Mouse (Mus musculus) midbrain, postnatal 0 days (tissue): ENCODE results near the gene Olfr818. TPM values are rescaled to one million over a fixed set of nuclear protein-coding genes. Genes with fewer than 3 reads are reported as not detected.
"Not testable (repeated sequence)": the region's sequence is repeated elsewhere in the genome, so short reads cannot be mapped to it uniquely, and the experiment has no call there.

Experiments
- ATAC-seq: fragments of 200-750 bp; cut with Nextera tagmentation; 2 replicates; pipeline ENCODE4 v1.8.0; 2017; ENCODE audit warnings: moderate number of reproducible peaks, mild to moderate bottlenecking, moderate TSS enrichment, moderate library complexity; ENCODE audit not compliant: low FRiP score
- DNase-seq: peaks from one replicate; pipeline ENCODE4 v3.0.0-alpha.2; 2015; ENCODE audit warnings: low spot score
- H3K27ac ChIP-seq: fragments of 300-500 bp; sonication (generic); 2 replicates; pipeline ENCODE4 v1.5.1; 2014; ENCODE audit warnings: low read depth, mild to moderate bottlenecking, low read length, mixed read lengths
- H3K27me3 ChIP-seq: fragments of 300-500 bp; sonication (generic); 2 replicates; pipeline ENCODE4 v1.6.1; 2014; ENCODE audit warnings: low read length, control low read depth, mixed read lengths; ENCODE audit not compliant: insufficient read depth
- H3K36me3 ChIP-seq: fragments of 300-500 bp; sonication (generic); 2 replicates; pipeline ENCODE4 v1.6.1; 2014; ENCODE audit warnings: low read length, control low read depth, mixed read lengths; ENCODE audit not compliant: insufficient read depth
- H3K4me1 ChIP-seq: fragments of 300-500 bp; sonication (generic); 2 replicates; pipeline ENCODE4 v1.6.1; 2014; ENCODE audit warnings: mild to moderate bottlenecking, control low read depth, antibody characterized with exemption, low read length, mixed read lengths; ENCODE audit not compliant: insufficient read depth
- H3K4me2 ChIP-seq: fragments of 300-500 bp; sonication (generic); 2 replicates; pipeline ENCODE4 v1.6.1; 2014; ENCODE audit warnings: low read depth, mild to moderate bottlenecking, low read length, mixed read lengths; ENCODE audit not compliant: poor library complexity, severe bottlenecking
- H3K4me3 ChIP-seq: fragments of 300-500 bp; sonication (generic); 2 replicates; pipeline ENCODE4 v1.5.1; 2014; ENCODE audit warnings: low read depth, mild to moderate bottlenecking, low read length, moderate library complexity
- H3K9ac ChIP-seq: fragments of 300-500 bp; sonication (generic); replicated peaks from 2 replicates; pipeline ENCODE4 v1.6.1; 2014; ENCODE audit warnings: mild to moderate bottlenecking, low read length, moderate library complexity, mixed read lengths; ENCODE audit not compliant: poor library complexity, severe bottlenecking
- H3K9me3 ChIP-seq: fragments of 300-500 bp; sonication (generic); 2 replicates; pipeline ENCODE4 v1.6.1; 2016; ENCODE audit warnings: low read length, control low read depth
- CTCF ChIP-seq: IDR thresholded peaks from 2 replicates; pipeline ENCODE4 v1.5.1; 2016; ENCODE audit warnings: antibody characterized with exemption, mild to moderate bottlenecking
- WGBS: fragments of 180-500 bp; shearing (Covaris S2); extraction: QIAGEN DNeasy Blood & Tissue Kit; methylation state at CpG from one replicate; pipeline ENCODE4 v1.1.7; 2014; 5-methylcytosine and 5-hydroxymethylcytosine counted together
- polyA plus RNA-seq: library from polyadenylated mRNA; unstranded; fragments of >200 nt; fragmentation: Nextera tagmentation; extraction: Ambion mirVana; gene quantifications from 2 replicates; pipeline ENCODE4 v1.2.1, GENCODE M21; 2015
- total RNA-seq: library from RNA; depleted of rRNA; stranded (reverse); fragments of >200 nt; gene quantifications from 2 replicates; pipeline ENCODE4 v1.2.3, GENCODE M21; 2014; rRNA removed

Olfr818 gene
- total RNA-seq (not detected in 2 replicates), polyA plus RNA-seq (not detected in 2 replicates)

DNA sequence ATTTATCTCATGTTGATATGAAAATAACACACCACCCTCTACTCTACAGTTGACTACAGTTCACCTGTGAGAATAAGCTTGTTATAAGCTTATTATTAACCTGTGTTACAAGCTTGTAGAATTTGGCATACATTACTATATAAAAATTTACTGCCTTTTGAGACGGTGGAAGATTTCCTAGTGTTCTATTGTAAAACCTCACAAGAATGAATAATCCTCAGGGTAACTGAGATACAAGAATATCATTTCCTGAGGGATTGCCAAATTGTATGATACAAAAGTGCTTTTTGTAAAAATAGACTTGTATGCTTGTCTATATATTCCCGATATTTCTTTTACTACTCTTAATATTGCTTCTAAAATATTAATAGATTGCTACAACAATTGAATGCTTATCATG lies at the start of gene Olfr818:
TSS of gene Olfr818 (minus strand) at position 101 of the 400 bp plus-strand sequence.
- H3K4me3 ChIP-seq = no peak within 1 kb of the TSS
- no peaks in the 10 kb centered on the region for H3K27me3 ChIP-seq
- H3K27ac ChIP-seq = no peak within 1 kb of the TSS
- no peaks in the 10 kb centered on the region for H3K36me3 ChIP-seq
- TF ChIP-seq CTCF = no peak
- DNase-seq (no peak), ATAC-seq (no peak)
- H3K4me2 ChIP-seq = no peak within 1 kb of the TSS
- 79% methylated on average over 2 of the region's 2 CpGs for WGBS
- no peaks in the 10 kb centered on the region for H3K4me1 ChIP-seq
- H3K9ac ChIP-seq = no peak within 1 kb of the TSS
- H3K9me3 ChIP-seq = no peaks in the 10 kb centered on the region

DNA sequence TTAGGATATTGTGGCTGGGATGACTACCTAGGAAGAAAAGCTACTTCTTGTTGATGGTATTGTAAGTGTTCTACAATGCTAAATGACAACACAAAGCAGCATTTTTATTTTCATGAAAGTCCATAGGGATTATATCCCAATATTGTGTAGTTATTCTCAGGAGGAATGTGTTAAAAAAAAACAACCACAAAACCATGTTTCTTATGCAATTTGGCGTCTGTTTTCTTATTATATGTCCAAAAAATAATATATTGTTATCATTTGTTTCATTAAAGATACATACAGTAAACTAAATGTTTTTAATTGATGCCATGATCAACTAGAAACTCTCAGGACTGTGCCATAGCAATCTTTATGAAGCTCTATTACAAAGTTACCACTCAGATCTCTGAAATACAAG lies 36.1 kb upstream of the Olfr818 start, which contains the start of gene Gm10310:
TSS of gene Gm10310 (minus strand) at position 101 of the 400 bp plus-strand sequence.
- not testable (repeated sequence) for DNase-seq, H3K27ac ChIP-seq, H3K27me3 ChIP-seq, ATAC-seq, H3K4me2 ChIP-seq, H3K9me3 ChIP-seq, H3K4me3 ChIP-seq, H3K4me1 ChIP-seq, H3K36me3 ChIP-seq, H3K9ac ChIP-seq
- WGBS = no CpG with 5 or more reads among the region's 1 CpGs

DNA sequence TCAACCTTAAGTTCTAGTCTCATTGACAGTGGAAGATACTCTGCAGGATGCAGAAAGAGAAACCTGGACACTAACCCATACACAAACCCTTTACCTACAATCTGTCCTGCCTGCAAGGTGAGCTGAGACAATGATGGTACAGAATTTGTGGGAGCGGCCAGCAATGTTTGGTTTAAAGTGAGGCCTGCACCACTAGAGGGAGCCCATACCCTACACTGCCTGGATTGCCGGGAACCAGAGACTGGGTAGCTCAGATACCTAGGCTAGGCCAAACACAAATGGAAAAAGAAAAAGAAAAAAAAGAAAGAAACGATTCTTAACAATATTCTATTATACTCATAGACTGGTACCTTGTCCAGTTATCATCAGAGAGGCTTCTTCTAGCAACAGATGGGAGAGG lies 33.0 kb upstream of the Olfr818 start:
- not testable (repeated sequence) for H3K9me3 ChIP-seq, DNase-seq
- WGBS = no CpG with 5 or more reads among the region's 3 CpGs

DNA sequence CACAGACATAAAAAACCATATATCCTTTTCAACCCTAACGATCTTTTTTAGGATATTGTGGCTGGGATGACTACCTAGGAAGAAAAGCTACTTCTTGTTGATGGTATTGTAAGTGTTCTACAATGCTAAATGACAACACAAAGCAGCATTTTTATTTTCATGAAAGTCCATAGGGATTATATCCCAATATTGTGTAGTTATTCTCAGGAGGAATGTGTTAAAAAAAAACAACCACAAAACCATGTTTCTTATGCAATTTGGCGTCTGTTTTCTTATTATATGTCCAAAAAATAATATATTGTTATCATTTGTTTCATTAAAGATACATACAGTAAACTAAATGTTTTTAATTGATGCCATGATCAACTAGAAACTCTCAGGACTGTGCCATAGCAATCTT lies 27.1 kb upstream of the Olfr818 start, which contains the start of gene Olfr247:
TSS of gene Olfr247 (minus strand) at position 101 of the 400 bp plus-strand sequence.
- H3K4me1 ChIP-seq, H3K4me2 ChIP-seq, H3K36me3 ChIP-seq, H3K9me3 ChIP-seq, H3K27ac ChIP-seq, H3K4me3 ChIP-seq, ATAC-seq, DNase-seq, H3K27me3 ChIP-seq, H3K9ac ChIP-seq: not testable (repeated sequence)
- WGBS = no CpG with 5 or more reads among the region's 2 CpGs

More for the DNA sequence above, 33.0 kb upstream of the Olfr818 start:
- H3K9ac ChIP-seq, H3K4me3 ChIP-seq, H3K27me3 ChIP-seq, H3K27ac ChIP-seq, H3K4me1 ChIP-seq, H3K36me3 ChIP-seq, H3K4me2 ChIP-seq, ATAC-seq: not testable (repeated sequence)

DNA sequence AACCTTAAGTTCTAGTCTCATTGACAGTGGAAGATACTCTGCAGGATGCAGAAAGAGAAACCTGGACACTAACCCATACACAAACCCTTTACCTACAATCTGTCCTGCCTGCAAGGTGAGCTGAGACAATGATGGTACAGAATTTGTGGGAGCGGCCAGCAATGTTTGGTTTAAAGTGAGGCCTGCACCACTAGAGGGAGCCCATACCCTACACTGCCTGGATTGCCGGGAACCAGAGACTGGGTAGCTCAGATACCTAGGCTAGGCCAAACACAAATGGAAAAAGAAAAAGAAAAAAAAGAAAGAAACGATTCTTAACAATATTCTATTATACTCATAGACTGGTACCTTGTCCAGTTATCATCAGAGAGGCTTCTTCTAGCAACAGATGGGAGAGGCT lies 24.1 kb upstream of the Olfr818 start:
- not testable (repeated sequence) for ATAC-seq, H3K4me1 ChIP-seq
- no CpG with 5 or more reads among the region's 3 CpGs for WGBS

DNA sequence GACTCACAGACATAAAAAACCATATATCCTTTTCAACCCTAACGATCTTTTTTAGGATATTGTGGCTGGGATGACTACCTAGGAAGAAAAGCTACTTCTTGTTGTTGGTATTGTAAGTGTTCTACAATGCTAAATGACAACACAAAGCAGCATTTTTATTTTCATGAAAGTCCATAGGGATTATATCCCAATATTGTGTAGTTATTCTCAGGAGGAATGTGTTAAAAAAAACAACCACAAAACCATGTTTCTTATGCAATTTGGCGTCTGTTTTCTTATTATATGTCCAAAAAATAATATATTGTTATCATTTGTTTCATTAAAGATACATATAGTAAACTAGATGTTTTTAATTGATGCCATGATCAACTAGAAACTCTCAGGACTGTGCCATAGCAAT lies 18.3 kb upstream of the Olfr818 start, which contains the start of gene Olfr819:
TSS of gene Olfr819 (minus strand) at position 101 of the 400 bp plus-strand sequence.
- not testable (repeated sequence) for ATAC-seq, DNase-seq, H3K9me3 ChIP-seq, H3K27ac ChIP-seq, H3K4me1 ChIP-seq, H3K27me3 ChIP-seq, H3K4me2 ChIP-seq, H3K4me3 ChIP-seq, H3K9ac ChIP-seq, H3K36me3 ChIP-seq
- whole genome bisulfite sequencing = 79% methylated on average over 2 of the region's 2 CpGs

More for the DNA sequence above, 24.1 kb upstream of the Olfr818 start:
- not testable (repeated sequence) for H3K9me3 ChIP-seq, H3K27ac ChIP-seq, H3K9ac ChIP-seq, H3K4me3 ChIP-seq, H3K4me2 ChIP-seq, H3K27me3 ChIP-seq, DNase-seq, H3K36me3 ChIP-seq

DNA sequence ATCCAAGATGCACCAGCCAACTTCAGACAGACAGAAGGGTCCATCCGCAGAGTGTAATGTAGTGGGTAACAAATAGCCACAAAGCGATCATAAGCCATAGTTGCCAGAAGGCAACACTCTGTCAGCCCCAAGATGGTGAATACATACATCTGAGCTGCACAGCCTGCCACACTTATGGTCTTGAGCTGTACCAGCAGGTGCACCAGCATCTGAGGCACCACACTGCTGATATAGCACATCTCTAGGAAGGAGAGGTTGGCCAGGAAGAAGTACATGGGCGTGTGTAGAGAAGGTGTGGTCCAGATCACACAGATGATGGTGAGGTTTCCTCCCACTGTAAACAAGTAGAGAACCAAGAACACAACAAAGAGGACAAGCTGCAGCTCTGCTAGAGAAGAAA lies 17.3 kb upstream of the Olfr818 start:
- H3K9ac ChIP-seq, H3K4me2 ChIP-seq, DNase-seq, H3K27ac ChIP-seq, ATAC-seq, H3K4me1 ChIP-seq, H3K27me3 ChIP-seq, H3K36me3 ChIP-seq, H3K9me3 ChIP-seq, H3K4me3 ChIP-seq: not testable (repeated sequence)
- 94% methylated on average over 2 of the region's 3 CpGs for WGBS
